Mouse (Mus musculus) thymus, adult 2 months (tissue): Measurements from ENCODE around the gene Prodh2.

Experiments used
- CTCF ChIP-seq: fragments of 200-500 bp; IDR thresholded peaks from 2 replicates; pipeline ENCODE4 v1.5.1; 2012; ENCODE audit warnings: mild to moderate bottlenecking, control low read depth, low read length, moderate library complexity, borderline replicate concordance; ENCODE audit not compliant: control insufficient read depth, poor library complexity, insufficient read depth; ENCODE audit errors: extremely low read depth
- POLR2A ChIP-seq: fragments of 200-500 bp; IDR thresholded peaks from 2 replicates; pipeline ENCODE4 v1.6.1; 2012; ENCODE audit warnings: mild to moderate bottlenecking, low read length, control low read depth, moderate library complexity; ENCODE audit not compliant: control insufficient read depth, poor library complexity, insufficient read depth; ENCODE audit errors: extremely low read depth

DNA sequence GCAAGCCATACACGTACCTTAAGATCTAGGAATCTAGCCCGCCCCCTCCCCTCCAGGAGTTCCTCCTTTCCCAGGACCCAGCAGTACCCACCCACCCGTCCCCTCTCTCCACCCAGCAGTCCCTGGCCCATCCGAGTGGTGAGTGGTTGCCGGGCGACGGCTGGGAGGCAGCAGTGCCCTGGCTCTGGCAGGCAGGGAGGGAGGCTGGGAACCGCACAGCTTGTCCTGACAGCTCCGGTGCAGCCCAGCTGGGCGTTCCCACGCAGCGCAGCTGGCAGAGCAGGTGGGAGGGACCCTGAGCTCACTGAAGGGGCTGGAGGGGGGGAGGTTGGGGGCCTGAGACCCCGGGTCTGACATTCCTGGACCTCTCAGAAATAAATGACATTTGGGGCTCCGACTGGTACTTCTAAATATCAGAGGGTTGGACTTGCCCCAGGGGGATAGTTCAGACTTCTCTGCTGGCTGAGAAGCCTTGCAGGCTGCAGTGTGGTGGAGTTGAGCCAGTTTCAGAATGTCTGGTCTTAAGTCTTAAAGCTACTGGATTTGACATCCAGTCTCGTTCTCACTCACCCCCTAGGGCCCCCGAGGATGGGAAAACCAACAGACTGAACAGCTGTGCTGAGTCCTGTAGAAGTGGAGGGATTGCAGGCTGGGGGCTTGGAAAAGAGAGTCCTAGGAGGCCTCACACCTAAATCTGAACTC is 35.6 kb upstream of the Prodh2 start, which contains the start of the genes Kirrel2 and Nphs1:
- TF ChIP-seq CTCF: no peak
- TF ChIP-seq POLR2A: no peak
